Mouse (Mus musculus): ENCODE data around the gene Rfc1.
"Not testable (repeated sequence)": the region's sequence is repeated elsewhere in the genome, so short reads cannot be mapped to it uniquely, and the experiment has no call there.

DNA sequence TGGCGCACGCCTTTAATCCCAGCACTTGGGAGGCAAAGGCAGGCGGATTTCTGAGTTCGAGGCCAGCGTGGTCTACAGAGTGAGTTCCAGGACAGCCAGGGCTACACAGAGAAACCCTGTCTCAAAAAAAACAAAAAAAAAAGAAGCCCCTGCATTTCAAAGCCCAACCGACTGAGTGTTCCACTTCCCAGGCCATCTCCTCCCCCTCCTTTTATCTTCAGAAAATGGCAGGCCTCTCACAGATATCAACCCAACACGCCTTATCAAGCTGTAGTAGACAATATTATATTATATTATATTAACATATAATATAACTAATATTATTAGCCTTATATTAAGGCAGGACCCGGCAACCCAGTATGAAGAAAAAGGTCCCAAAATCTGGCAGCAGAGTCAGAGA, 46.5 kb downstream of the Rfc1 start:
- not testable (repeated sequence) for TF ChIP-seq POLR2A, CTCF (IDR thresholded peaks at IDR 0.05; ENCODE audit: extremely low read depth, insufficient read depth, low read length)
